Mouse (Mus musculus) layer of hippocampus, postnatal 14 days (tissue): ENCODE data around the gene Cry2. TPM values are rescaled to one million over a fixed set of nuclear protein-coding genes. Genes with fewer than 3 reads are reported as not detected.
"Not testable (repeated sequence)": the region's sequence is repeated elsewhere in the genome, so short reads cannot be mapped to it uniquely, and the experiment has no call there.

Source experiments
- DNase-seq, 2 experiments: peaks; one replicate each; pipeline ENCODE4 v3.0.0; 2021 to 2022; ENCODE audit warnings: low spot score in 2 of 2, mixed read lengths in 1 of 2
- total RNA-seq, 2 experiments: library from RNA; stranded (reverse); gene quantifications; 2 replicates each; pipeline ENCODE4 v1.2.3; 2021

The Cry2 gene
- total RNA-seq, 2 experiments from 2014 or later: 89.0 to 110 TPM

GRCm38 (mm10) chr2:92423702-92424461, 10.0 kb downstream of the Cry2 start:
- peak; percentile 75 to 82 for DNase-seq

- DNase-seq: no peak
These were observed 10.7 kb downstream of the Cry2 start for GRCm38 (mm10) chr2:92423156-92423555.

GRCm38 (mm10) chr2:92422388-92423135, 11.3 kb downstream of the Cry2 start:
- DNase-seq: no peak

GRCm38 (mm10) chr2:92421723-92422387, 12.0 kb downstream of the Cry2 start:
- no peak for DNase-seq

- DNase-seq: no peak
These were observed 22.1 kb downstream of the Cry2 start for GRCm38 (mm10) chr2:92411705-92412104.

GRCm38 (mm10) chr2:92408309-92409045, 25.4 kb downstream of the Cry2 start:
- DNase-seq: no peak

- no peak for DNase-seq
These were observed 28.2 kb downstream of the Cry2 start for GRCm38 (mm10) chr2:92405687-92406086.

- no peak for DNase-seq
These were observed 29.1 kb downstream of the Cry2 start for GRCm38 (mm10) chr2:92404737-92405136.

- no peak for DNase-seq
These were observed 30.0 kb downstream of the Cry2 start for GRCm38 (mm10) chr2:92403776-92404319.

- DNase-seq: no peak
These were observed 31.1 kb downstream of the Cry2 start for GRCm38 (mm10) chr2:92402591-92403326.

GRCm38 (mm10) chr2:92401091-92401561, 32.7 kb downstream of the Cry2 start, which contains the start of gene Mapk8ip1:
TSS of gene Mapk8ip1 (minus strand) at chr2:92401263.
- DNase-seq: no peak

GRCm38 (mm10) chr2:92400682-92401081, 33.2 kb downstream of the Cry2 start:
- no peak for DNase-seq

GRCm38 (mm10) chr2:92399877-92400276, 34.0 kb downstream of the Cry2 start:
- not testable (repeated sequence) for DNase-seq

GRCm38 (mm10) chr2:92397436-92397835, 36.4 kb downstream of the Cry2 start:
- no peak for DNase-seq

GRCm38 (mm10) chr2:92395535-92395934, 38.3 kb downstream of the Cry2 start:
- no peak for DNase-seq

- no peak for DNase-seq
These were observed 41.3 kb downstream of the Cry2 start for GRCm38 (mm10) chr2:92392318-92393264.

- DNase-seq: no peak
These were observed 42.0 kb downstream of the Cry2 start for GRCm38 (mm10) chr2:92391703-92392317.

- no peak for DNase-seq
These were observed 42.7 kb downstream of the Cry2 start for GRCm38 (mm10) chr2:92391116-92391515.
